Mouse (Mus musculus) cortical plate, adult 2 months (tissue): ENCODE measurements around the gene Tprg. TPM values are rescaled to one million over a fixed set of nuclear protein-coding genes. Genes with fewer than 3 reads are reported as not detected.
A peak's percentile ranks its signal among the peaks of the same experiment; 100 is the strongest.

Experiments
- H3K27ac ChIP-seq: fragments of 200-500 bp; 2 replicates; pipeline ENCODE4 v1.5.1; 2012; ENCODE audit warnings: low read length, control low read depth, inconsistent platforms; ENCODE audit not compliant: insufficient read depth
- H3K4me1 ChIP-seq: fragments of 200-500 bp; 2 replicates; pipeline ENCODE4 v1.6.1; 2011; ENCODE audit warnings: low read length; ENCODE audit not compliant: control insufficient read depth, insufficient read depth
- H3K4me3 ChIP-seq: fragments of 200-500 bp; 2 replicates; pipeline ENCODE4 v1.5.1; 2011; ENCODE audit warnings: mild to moderate bottlenecking, low read length, control low read depth; ENCODE audit not compliant: insufficient read depth
- CTCF ChIP-seq: fragments of 200-500 bp; IDR thresholded peaks from 2 replicates; pipeline ENCODE4 v1.5.1; 2011; ENCODE audit warnings: mild to moderate bottlenecking, control low read depth, low read length; ENCODE audit not compliant: insufficient read depth; ENCODE audit errors: extremely low read depth
- POLR2A ChIP-seq: fragments of 200-500 bp; IDR thresholded peaks from 2 replicates; pipeline ENCODE4 v1.6.1; 2011; ENCODE audit warnings: mild to moderate bottlenecking, low read length, control low read depth; ENCODE audit not compliant: insufficient read depth; ENCODE audit errors: extremely low read depth
- polyA plus RNA-seq: library from polyadenylated mRNA; depleted of rRNA; stranded (reverse); fragments of >200 nt; gene quantifications from 2 replicates; pipeline ENCODE4 v1.2.3, GENCODE M21; 2012

Gene Tprg
- polyA plus RNA-seq, 1 experiment = not detected

DNA sequence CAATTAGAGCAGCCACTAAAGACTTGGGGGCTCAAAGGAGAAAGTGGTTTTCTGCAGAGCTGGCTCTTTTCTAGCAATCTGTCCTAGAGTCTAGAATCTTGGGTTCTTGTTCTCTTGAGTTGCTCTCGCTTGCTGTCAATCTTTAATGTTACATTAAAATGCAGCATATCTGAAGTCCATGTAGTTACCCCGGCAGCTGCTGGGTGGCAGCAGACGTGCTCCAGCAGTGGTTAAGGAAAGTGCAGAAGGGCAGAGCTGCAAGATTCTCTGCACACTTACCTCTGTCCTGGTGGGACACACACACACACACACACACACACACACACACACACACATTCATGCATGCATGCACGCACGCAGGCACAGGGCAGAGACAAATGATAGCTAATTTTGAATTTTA is 88.2 kb downstream of the Tprg start:
- H3K27ac ChIP-seq = no peak overlapping the region
- H3K4me1 ChIP-seq = no peaks in the 10 kb centered on the region
- TF ChIP-seq POLR2A (no peak), CTCF (peak; percentile 53)

DNA sequence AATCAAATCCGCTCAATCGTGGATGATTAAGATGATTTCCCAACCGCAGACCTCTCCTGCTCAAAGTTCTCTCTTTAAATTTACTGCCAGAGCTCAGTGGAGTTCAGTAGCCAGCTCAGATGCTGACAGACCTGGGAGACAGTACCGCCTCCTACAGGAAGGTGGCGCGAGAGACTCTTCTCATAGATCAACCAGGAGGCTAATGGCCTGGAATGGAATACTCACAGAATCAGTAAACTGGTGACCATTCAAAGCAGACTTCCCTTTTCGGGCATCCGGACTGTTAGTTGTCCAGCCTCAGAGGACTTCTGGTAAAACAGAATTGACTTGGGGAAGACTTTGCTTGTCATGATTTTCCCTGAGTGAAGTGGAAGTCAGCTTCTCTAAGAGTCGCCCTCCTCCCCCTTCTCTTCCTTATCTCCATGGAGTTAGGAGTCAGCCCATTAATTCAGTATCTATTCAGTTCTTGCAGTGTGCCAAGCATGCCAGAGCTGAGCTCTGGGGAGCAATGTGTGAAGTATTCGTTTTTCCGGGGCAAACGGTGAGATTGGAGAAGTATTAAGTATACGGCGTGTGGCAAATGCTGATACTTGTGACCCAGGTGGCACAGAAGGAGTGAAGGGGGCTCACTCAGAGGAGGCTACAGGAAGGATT is 90.2 kb downstream of the Tprg start:
- H3K4me1 ChIP-seq = no peaks in the 10 kb centered on the region
- TF ChIP-seq CTCF (peak; percentile 68), POLR2A (no peak)
- H3K4me3 ChIP-seq = no peak overlapping the region
- no peak overlapping the region for H3K27ac ChIP-seq

More for the DNA sequence above, 88.2 kb downstream of the Tprg start:
- no peak overlapping the region for H3K4me3 ChIP-seq

DNA sequence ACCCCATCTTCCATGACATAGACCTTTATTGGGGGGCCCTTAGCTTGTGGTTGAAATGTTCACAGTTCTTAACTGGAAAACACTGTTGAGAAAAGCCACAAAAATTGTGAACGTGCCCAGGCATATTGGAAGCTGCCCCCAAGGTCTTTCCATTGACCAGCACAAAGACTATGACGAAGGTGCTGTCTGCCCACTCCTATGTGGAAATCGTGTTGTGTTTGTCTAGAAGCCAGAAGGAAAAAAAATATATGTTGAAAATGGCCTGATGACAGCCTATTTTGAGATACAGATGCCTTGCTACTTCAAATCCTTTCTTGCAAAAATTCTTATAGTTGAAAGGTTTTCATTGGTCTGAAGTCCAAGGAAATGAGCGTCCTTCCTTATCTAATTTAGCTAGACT is 91.1 kb downstream of the Tprg start:
- no peak overlapping the region for H3K27ac ChIP-seq
- no peak overlapping the region for H3K4me3 ChIP-seq
- no peak for TF ChIP-seq POLR2A
- TF ChIP-seq CTCF = no peak
- no peaks in the 10 kb centered on the region for H3K4me1 ChIP-seq

DNA sequence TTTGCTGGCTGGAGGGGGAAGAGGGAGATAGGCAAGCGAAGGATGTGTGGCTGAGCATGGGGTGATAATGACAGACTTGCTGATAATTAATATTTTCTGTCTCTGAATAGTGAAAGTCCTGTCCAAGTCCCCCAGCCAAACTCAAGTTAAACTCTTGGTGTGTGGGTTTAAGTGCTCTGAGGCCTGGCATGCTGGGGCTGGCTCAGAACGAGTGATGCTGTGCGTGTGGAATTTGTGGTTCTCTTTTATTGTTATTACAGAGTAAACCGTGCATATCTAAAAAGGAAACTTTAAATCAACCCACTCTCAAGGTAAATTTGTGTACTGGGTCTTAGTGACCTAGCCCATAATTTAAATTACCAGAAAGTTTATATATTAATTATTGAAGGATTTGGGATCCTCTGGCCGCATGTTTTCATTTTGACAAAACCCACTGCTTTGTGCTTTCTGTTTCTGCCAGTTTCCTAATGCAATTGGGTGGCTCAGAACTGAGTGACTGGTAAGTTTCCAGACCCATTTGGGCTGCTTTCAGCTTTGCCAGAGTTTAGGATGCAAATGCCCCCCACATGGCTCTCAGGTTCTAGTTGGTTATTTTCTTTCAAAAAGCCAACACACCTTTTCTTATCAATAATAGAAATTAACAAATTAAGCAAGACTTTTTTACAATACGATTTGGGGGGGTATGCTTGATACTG is 99.0 kb downstream of the Tprg start:
- Histone ChIP-seq H3K4me1 (no peaks in the 10 kb centered on the region), H3K4me3 (no peak overlapping the region), H3K27ac (no peak overlapping the region)
- TF ChIP-seq CTCF (no peak), POLR2A (no peak)

DNA sequence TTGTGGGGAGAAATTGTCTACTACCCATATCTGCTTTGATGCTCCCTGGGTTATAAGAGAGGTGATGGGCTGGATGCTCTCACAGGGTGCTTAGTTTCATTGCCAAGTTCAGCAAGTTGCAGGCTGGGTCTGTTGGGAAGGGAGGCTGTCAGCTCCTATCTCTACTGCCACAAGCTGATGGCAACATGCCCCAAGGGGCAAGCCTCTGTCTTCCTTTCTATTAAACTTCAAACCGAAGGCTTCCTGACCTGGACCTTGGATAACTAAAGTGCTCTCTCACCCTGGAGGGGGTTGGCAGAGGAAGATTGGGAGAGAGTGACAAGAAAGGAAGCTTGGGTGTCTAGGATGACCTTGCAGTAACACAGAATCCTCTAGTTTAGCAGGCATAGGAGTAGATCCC is 108.1 kb downstream of the Tprg start:
- H3K27ac ChIP-seq = no peak overlapping the region
- no peak for TF ChIP-seq POLR2A
- no peak overlapping the region for H3K4me3 ChIP-seq
- H3K4me1 ChIP-seq = no peaks in the 10 kb centered on the region

DNA sequence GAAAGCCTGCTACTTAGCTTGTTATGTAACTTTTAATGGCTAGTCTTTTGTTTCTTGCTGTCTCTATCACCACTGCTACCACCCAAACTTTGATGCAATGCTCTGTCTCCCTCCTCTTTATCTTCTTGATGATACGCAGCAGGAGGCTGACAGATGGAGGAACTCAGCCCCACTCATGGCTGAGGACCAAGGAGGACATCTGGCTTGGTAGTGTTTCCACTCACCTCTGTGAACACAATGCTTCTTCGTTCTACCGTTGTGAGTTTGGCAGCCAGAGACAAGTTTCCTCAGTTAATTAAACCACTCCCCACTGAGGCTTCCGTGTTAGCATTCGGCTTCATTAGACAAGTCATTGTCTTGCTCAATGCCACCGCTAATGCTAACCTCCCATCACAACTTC is 117.5 kb downstream of the Tprg start:
- no peak for TF ChIP-seq POLR2A
- TF ChIP-seq CTCF = no peak
- no peak overlapping the region for H3K4me3 ChIP-seq
- no peaks in the 10 kb centered on the region for H3K4me1 ChIP-seq
- no peak overlapping the region for H3K27ac ChIP-seq

DNA sequence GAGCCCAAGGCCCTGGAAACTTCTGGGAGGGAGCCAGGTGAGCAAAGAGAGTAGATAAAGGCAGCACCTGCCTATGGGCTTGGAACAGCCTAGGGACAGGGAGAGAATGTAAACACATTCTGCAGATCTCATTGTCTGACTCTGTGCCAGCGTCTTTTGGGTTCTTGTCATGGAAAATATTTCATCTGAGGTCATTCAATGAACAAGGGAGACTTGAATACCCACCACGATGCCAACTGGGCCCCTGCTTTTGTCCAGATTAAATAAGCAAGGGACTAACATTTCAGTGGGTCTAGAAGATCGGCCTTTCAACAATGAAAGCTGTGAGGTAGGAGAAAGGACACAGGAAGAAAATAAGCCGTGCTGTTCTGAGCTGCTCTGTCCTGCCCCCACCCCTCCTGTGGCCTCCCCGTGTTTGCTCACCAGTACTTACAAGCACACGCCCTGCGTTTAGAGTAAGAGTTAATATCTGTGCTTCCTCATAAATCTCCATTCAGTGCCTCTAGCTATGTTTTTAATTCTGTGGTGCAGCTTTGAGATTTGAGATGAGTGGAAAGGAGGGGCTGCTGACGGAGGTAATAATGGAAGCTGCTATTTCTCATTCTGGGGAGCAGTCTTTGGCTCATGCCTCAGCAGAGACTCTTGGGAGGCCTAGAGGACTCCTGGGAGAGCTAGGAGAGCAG is 120.7 kb downstream of the Tprg start:
- no peaks in the 10 kb centered on the region for H3K4me1 ChIP-seq
- TF ChIP-seq POLR2A (no peak), CTCF (no peak)
- no peak overlapping the region for H3K4me3 ChIP-seq
- H3K27ac ChIP-seq = no peak overlapping the region

DNA sequence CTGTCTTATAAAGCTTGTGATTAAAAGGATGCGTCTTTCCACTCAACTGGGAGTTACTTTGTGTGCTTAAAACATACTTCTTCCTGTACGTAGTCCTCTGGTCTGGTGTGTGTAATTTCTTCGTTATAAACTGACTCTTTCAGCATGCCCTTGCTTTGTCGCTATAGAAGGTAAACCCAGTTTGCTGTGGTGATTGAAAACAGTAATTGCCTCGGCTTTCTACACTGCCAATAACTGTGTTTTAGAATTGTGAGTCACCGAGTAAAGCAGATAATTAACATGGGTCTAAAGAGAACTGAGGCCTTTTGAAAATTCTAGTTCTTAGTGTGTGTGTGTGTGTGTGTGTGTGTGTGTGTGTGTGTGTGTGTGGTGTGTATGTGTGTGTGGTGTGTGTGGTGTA is 121.4 kb downstream of the Tprg start:
- no peak overlapping the region for H3K27ac ChIP-seq
- no peaks in the 10 kb centered on the region for H3K4me1 ChIP-seq
- TF ChIP-seq CTCF (no peak), POLR2A (no peak)
- no peak overlapping the region for H3K4me3 ChIP-seq

DNA sequence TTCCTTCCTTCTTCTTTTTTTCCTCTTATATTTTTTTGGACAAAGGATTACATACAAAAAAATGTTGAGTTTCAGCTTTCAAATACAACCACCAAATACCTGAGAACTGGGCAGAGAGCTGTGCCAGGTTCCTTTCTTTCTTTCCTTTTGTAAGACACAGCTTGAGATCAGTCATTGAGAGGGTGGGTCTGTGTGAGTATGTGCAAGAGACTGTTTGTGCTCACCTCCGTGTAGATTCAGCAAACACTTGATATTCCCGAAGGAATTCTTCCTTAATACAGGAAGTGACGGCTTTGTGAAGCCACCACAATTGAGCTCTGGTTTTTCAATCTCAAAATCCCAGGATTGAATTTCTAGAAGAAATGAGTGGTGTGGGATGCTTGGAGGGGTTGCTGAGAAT is 124.7 kb downstream of the Tprg start:
- no peak for TF ChIP-seq POLR2A
- TF ChIP-seq CTCF = no peak
- H3K27ac ChIP-seq = no peak overlapping the region

DNA sequence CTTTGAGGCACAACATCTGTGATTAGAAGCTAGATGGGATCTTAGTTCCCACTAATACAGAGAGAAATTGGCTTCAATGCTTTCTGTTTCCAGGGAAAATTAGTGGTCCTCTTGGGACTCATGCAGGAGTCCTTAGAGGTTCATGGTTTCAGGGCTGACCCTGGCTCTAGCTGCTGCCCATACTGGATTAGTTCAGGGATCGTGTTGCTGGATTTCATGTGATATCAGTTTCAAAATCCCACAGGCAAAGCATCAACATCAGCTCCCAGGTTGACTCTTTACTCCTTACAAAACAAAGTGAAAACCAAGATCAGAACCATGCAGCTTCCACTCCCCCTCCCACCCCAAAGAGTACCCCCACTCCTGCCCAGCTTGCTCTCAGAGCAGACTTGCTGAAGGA is 127.3 kb downstream of the Tprg start:
- TF ChIP-seq POLR2A (no peak), CTCF (no peak)
- Histone ChIP-seq H3K4me3 (no peak overlapping the region), H3K27ac (no peak overlapping the region), H3K4me1 (no peaks in the 10 kb centered on the region)

More for the DNA sequence above, 124.7 kb downstream of the Tprg start:
- Histone ChIP-seq H3K4me1 (no peaks in the 10 kb centered on the region), H3K4me3 (no peak overlapping the region)
